Mouse (Mus musculus) lung, postnatal 0 days (tissue): ENCODE data around the gene Pgc.
A peak's percentile ranks its signal among the peaks of the same experiment; 100 is the strongest.

Experiments
- CTCF ChIP-seq: IDR thresholded peaks from 2 replicates; pipeline ENCODE4 v1.5.1; 2016; ENCODE audit warnings: antibody characterized with exemption, mild to moderate bottlenecking
- EP300 ChIP-seq: IDR thresholded peaks from 2 replicates; pipeline ENCODE4 v1.6.1; 2016; ENCODE audit warnings: antibody characterized with exemption, mild to moderate bottlenecking, control low read depth

DNA sequence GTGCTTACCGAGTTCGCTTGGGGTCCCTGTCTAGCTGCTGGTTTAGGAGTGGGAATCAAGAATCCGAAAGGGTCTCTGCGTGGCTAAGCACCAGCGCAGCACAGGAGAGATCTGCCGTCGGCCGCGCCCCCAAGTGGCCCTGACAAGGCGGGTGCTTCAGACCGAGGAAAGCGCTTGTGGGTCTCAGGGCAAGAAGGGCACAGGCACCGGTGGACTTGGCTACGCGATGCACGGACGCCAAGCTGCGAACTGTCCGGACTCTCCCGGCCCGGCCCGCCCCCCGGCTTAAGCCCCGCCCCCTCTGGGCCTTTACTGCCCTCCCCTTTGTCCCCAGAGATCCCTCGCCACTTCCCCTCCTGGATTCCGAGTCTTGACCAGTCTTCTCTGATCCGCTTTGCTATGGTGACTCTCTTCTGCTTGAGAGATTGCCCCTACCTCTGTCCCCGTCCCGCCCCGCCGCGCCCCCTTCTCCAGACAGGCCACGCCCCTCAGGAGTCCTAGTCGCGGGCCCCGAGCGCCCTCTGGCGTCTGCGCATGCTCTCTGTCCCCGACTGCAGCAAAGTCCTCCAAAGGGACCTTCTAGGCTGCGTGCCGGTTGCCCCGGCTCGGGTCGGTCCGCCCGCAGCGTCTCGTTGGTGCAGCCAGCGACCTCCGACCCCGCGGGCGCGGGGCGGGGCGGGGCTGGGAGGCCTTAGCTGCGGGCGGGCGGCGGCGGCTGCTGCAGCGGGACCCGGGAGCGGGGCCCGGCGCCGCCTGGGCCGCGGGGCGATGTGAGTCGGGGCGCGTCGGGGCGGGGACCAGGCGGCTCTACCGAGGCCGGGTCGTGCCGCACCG lies 31.9 kb upstream of the Pgc start, which contains the start of gene Prickle4:
- TF ChIP-seq CTCF (peak; percentile 87), EP300 (no peak)
